Mouse (Mus musculus): ENCODE data around the gene Tdp1. TPM values are rescaled to one million over a fixed set of nuclear protein-coding genes. Genes with fewer than 3 reads are reported as not detected.

Tdp1 gene
- polyA plus RNA-seq, 1 experiment: 24.8 TPM

DNA sequence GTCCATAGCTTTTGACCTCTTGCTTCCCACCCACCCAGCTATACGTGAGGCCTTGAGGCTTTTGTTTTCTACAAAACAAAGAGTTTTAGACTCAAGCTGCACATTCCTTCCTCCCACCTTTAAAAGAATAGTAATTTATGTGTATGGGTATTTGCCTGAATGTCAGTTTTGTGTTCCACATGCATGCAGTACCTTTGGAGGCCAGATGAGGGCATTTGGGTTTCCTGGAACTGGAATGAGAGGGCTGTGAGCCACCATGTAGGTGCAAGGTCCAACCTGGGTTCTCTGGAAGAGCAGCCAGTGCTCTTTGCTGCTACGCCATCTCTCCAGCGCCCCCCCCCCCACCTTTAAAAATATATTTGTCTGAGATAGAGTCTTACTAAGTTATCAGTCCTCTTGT lies 36.7 kb downstream of the Tdp1 start:
- Histone ChIP-seq H3K4me1 (ENCODE audit: control insufficient read depth, insufficient read depth, low read length) (no peaks in the 10 kb centered on the region), H3K27ac (ENCODE audit: insufficient read depth, low read length) (no peak overlapping the region), H3K4me3 (ENCODE audit: insufficient read depth, low read length) (no peak overlapping the region)
- TF ChIP-seq CTCF (IDR thresholded peaks at IDR 0.05; ENCODE audit: borderline replicate concordance, insufficient read depth, low read length) (no peak), POLR2A (IDR thresholded peaks at IDR 0.05; ENCODE audit: low read depth, low read length) (no peak)

DNA sequence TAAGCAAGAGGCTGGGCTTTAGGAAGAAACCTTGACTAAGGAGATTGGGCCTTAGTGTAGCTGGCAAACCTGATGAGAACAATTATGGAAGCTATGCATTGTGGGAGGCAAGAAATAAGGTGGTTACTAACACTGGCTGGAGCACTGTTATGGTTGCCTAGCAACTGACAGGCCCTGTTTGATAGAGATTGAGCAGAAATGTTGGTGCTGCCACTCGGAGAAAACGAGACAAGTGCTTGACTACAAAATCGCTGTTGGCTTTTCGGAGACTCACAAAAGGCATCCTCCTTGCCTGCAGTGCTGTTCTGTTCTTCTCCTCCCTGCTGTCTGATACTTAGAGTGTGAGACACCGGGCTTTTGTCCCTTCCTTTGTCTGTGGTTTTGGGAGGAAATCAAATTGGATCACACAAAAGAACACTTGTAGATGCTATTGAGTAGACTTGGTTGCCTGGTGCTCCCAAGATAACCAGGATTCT lies 38.9 kb downstream of the Tdp1 start:
- TF ChIP-seq POLR2A (IDR thresholded peaks at IDR 0.05; ENCODE audit: low read depth, low read length) (no peak), CTCF (IDR thresholded peaks at IDR 0.05; ENCODE audit: borderline replicate concordance, insufficient read depth, low read length) (no peak)
- Histone ChIP-seq H3K27ac (ENCODE audit: insufficient read depth, low read length) (no peak overlapping the region), H3K4me3 (ENCODE audit: insufficient read depth, low read length) (no peak overlapping the region), H3K4me1 (ENCODE audit: control insufficient read depth, insufficient read depth, low read length) (0 out of 2 replicates have a peak, but pooled peaks cover 4% of the 10 kb centered on the region)

DNA sequence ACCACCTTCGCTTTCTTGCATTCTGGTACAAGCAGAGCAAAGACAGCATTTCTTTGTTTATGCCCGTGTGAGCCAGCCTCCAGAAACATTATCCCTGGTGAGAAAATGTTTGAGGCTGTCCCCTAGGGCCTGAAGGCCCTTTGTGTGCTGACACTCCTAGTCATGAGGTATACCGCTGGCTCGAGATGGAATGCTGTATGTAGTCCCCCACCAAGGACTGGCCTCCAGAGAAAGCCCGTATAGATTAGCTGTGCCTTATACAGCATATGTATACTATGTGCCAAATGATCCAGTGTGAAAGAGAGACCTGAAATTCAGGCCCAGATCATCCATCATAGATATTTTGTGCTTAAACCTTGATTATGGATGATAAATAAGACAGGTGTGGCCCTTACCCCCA lies 39.4 kb downstream of the Tdp1 start:
- 0 out of 2 replicates have a peak, but pooled peaks cover 4% of the 10 kb centered on the region for H3K4me1 ChIP-seq (ENCODE audit: control insufficient read depth, insufficient read depth, low read length)
- no peak for TF ChIP-seq CTCF (IDR thresholded peaks at IDR 0.05; ENCODE audit: borderline replicate concordance, insufficient read depth, low read length)
- TF ChIP-seq POLR2A (IDR thresholded peaks at IDR 0.05; ENCODE audit: low read depth, low read length): no peak
- H3K4me3 ChIP-seq (ENCODE audit: insufficient read depth, low read length): no peak overlapping the region
- no peak overlapping the region for H3K27ac ChIP-seq (ENCODE audit: insufficient read depth, low read length)

DNA sequence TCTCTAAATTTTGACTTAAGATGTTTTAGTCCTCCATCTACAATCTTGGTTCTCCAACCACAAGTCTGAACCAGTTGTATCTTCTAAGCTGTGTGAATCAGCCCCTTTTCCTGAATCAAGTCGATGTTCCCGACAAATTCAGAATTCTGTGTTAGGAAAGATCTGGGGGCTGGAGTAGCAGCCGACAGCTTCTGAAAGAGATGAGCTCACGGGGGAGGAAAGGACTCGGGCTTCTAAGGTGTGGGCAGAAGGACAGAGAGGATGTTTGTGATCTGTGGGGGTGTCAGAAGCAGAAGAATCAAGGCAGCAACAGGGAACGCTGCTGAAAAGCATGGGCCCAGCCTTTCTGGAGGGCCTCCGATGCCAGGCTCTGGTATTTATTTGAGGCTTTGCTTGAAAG lies 44.0 kb downstream of the Tdp1 start:
- 0 out of 2 replicates have a peak, but pooled peaks cover 4% of the 10 kb centered on the region for H3K4me1 ChIP-seq (ENCODE audit: control insufficient read depth, insufficient read depth, low read length)
- no peak for TF ChIP-seq CTCF (IDR thresholded peaks at IDR 0.05; ENCODE audit: borderline replicate concordance, insufficient read depth, low read length)
- TF ChIP-seq POLR2A (IDR thresholded peaks at IDR 0.05; ENCODE audit: low read depth, low read length): no peak
- no peak overlapping the region for H3K4me3 ChIP-seq (ENCODE audit: insufficient read depth, low read length)
- H3K27ac ChIP-seq (ENCODE audit: insufficient read depth, low read length): no peak overlapping the region

DNA sequence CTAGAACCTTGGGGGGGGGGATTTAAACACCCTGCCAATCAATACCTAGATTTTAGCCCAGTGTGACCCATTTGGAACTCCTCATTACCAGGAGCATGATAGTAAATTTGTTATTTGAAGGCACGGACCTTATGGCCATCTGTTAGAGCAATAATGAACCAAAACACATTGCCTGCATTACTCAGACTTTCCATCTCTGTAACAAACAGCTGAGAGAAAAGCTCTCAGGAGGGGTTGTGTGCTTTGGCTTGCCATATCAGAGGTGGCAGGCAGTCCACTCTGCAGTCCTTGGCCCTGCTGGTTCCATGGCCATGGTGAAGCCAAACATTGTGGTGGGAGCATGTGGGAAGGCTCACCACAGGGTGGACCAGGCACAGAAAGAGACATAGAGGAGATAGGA lies 44.8 kb downstream of the Tdp1 start:
- no peak overlapping the region for H3K27ac ChIP-seq (ENCODE audit: insufficient read depth, low read length)
- 0 out of 2 replicates have a peak, but pooled peaks cover 4% of the 10 kb centered on the region for H3K4me1 ChIP-seq (ENCODE audit: control insufficient read depth, insufficient read depth, low read length)
- H3K4me3 ChIP-seq (ENCODE audit: insufficient read depth, low read length): no peak overlapping the region
- TF ChIP-seq CTCF (IDR thresholded peaks at IDR 0.05; ENCODE audit: borderline replicate concordance, insufficient read depth, low read length): no peak
- TF ChIP-seq POLR2A (IDR thresholded peaks at IDR 0.05; ENCODE audit: low read depth, low read length): no peak

DNA sequence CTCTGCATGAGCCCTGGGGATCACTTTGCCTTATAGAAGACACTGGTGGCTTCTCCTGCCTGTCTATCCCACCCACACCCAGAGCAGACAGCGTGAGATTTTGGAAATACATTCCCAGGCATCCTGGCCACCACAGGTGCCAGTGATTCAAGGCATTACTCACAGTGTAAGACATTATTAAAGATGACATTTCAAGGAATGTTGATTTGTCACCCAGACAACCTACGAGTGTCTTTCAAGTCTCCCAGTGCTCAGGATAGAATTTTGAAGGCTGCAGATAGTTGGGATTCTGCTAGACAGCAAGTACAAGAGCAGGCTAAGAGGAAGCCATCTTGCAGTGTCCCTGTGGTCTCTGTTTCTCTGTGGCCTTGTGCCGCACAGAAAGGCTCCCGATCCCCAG lies 47.9 kb downstream of the Tdp1 start:
- 0 out of 2 replicates have a peak, but pooled peaks cover 4% of the 10 kb centered on the region for H3K4me1 ChIP-seq (ENCODE audit: control insufficient read depth, insufficient read depth, low read length)
- TF ChIP-seq POLR2A (IDR thresholded peaks at IDR 0.05; ENCODE audit: low read depth, low read length) (no peak), CTCF (IDR thresholded peaks at IDR 0.05; ENCODE audit: borderline replicate concordance, insufficient read depth, low read length) (no peak)
- no peak overlapping the region for H3K27ac ChIP-seq (ENCODE audit: insufficient read depth, low read length)
- H3K4me3 ChIP-seq (ENCODE audit: insufficient read depth, low read length): no peak overlapping the region

DNA sequence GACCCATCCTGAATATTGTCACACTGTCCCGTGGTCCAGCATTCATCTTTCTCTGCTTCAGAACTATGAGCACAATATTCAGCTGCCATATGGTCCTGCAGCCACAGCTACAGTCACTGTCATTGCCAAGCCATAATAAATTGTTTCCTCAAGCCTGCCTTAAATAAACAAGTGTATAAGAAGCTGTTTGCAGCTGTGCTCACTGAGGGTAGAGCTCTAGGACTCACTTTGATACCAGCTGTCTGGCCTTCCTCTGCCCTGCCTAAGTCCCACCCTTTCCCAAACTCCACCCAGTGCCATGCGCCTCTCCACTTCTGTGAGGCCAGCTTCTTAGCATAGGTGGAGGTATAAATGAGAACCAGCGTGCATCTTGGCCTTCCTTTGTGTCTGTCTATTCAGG lies 49.3 kb downstream of the Tdp1 start:
- H3K4me1 ChIP-seq (ENCODE audit: control insufficient read depth, insufficient read depth, low read length): no peaks in the 10 kb centered on the region
- TF ChIP-seq POLR2A (IDR thresholded peaks at IDR 0.05; ENCODE audit: low read depth, low read length) (no peak), CTCF (IDR thresholded peaks at IDR 0.05; ENCODE audit: borderline replicate concordance, insufficient read depth, low read length) (no peak)
- no peak overlapping the region for H3K27ac ChIP-seq (ENCODE audit: insufficient read depth, low read length)
- no peak overlapping the region for H3K4me3 ChIP-seq (ENCODE audit: insufficient read depth, low read length)

DNA sequence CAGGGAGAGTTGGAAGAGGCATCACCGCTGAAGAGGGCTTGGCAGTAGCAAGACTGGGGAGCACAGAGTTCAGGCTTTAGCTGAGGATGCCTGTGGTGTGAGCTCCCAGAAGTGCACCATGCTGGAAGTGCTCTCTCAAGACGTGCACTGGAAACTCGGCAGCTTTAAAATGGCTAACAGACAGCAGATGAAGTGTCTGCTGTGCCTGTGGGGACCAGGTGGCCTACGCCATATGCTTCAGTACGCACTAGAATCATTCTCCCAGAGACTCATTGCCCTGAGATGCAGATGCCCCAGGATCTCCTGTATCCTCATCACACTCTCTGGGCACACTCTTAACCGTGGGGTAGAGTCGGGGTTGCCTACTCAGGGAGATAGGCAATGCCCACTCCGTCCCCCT lies 51.1 kb downstream of the Tdp1 start:
- H3K27ac ChIP-seq (ENCODE audit: insufficient read depth, low read length): no peak overlapping the region
- H3K4me1 ChIP-seq (ENCODE audit: control insufficient read depth, insufficient read depth, low read length): no peaks in the 10 kb centered on the region
- no peak for TF ChIP-seq CTCF (IDR thresholded peaks at IDR 0.05; ENCODE audit: borderline replicate concordance, insufficient read depth, low read length)
- TF ChIP-seq POLR2A (IDR thresholded peaks at IDR 0.05; ENCODE audit: low read depth, low read length): no peak
- no peak overlapping the region for H3K4me3 ChIP-seq (ENCODE audit: insufficient read depth, low read length)

DNA sequence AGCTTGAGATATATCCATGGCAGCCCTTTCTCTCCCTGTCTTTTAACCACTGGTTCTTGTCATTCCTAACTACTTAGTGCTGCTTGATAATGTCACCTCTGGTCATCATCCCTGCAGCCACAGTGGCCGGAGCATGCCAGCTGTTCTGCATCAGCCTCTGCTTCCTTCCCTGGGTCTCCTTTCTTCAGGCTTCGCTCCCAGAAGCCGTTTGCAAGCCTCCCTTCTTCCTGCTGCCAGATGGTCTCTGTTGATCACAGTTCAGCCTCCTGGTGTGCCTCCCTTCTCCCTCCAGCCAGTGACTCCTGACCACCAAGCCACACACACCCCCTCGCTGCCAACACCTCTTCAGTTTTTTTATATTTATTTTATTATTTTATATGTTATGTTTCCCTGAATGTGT lies 54.2 kb downstream of the Tdp1 start:
- H3K27ac ChIP-seq (ENCODE audit: insufficient read depth, low read length): no peak overlapping the region
- H3K4me3 ChIP-seq (ENCODE audit: insufficient read depth, low read length): no peak overlapping the region
- TF ChIP-seq POLR2A (IDR thresholded peaks at IDR 0.05; ENCODE audit: low read depth, low read length) (no peak), CTCF (IDR thresholded peaks at IDR 0.05; ENCODE audit: borderline replicate concordance, insufficient read depth, low read length) (no peak)
- no peaks in the 10 kb centered on the region; the same call in 1 of the 2 replicates for H3K4me1 ChIP-seq (ENCODE audit: control insufficient read depth, insufficient read depth, low read length)

DNA sequence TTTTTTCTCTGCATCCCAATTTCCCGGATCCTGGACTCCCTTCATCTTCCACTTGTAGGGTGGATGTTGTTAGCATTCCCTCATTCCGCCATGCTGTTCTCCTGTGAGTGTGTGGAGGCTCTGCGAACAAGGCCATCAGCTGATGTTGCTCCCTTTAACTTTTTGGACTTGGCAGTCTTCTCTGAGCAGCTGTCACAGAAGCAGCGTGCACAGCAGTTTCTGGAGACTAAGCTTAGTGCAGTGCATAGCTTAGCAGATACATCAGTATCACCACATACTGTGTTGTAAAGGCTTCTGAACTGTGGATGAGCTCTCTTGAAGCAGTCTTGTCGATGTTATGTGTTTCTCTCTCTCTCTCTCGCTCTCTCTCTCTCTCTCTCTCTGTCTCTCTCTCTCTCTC lies 54.9 kb downstream of the Tdp1 start:
- Histone ChIP-seq H3K27ac (ENCODE audit: insufficient read depth, low read length) (no peak overlapping the region), H3K4me1 (ENCODE audit: control insufficient read depth, insufficient read depth, low read length) (no peaks in the 10 kb centered on the region; the same call in 1 of the 2 replicates)
- TF ChIP-seq CTCF (IDR thresholded peaks at IDR 0.05; ENCODE audit: borderline replicate concordance, insufficient read depth, low read length) (no peak), POLR2A (IDR thresholded peaks at IDR 0.05; ENCODE audit: low read depth, low read length) (no peak)

DNA sequence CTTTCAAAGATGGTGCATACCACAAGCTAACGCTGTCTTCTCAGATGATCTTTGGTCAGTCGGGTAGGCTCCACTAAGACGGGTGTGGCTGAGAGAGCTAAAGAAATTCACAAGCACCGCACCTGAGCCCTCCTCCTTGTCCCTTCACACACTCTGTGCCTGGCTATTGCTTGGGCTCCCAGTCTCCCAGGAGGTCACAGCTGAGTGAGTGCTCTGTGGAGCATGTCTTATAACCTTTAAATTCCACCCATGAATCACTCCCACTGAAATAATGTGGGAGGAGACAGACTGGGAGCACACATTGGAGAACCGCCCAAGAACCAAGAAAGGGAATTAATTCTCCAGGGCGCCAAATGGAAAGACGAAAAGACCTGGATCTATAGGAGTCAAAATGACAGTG lies 56.4 kb downstream of the Tdp1 start:
- TF ChIP-seq POLR2A (IDR thresholded peaks at IDR 0.05; ENCODE audit: low read depth, low read length) (no peak), CTCF (IDR thresholded peaks at IDR 0.05; ENCODE audit: borderline replicate concordance, insufficient read depth, low read length) (no peak)
- H3K4me1 ChIP-seq (ENCODE audit: control insufficient read depth, insufficient read depth, low read length): no peaks in the 10 kb centered on the region; the same call in 1 of the 2 replicates
- no peak overlapping the region for H3K27ac ChIP-seq (ENCODE audit: insufficient read depth, low read length)
- no peak overlapping the region for H3K4me3 ChIP-seq (ENCODE audit: insufficient read depth, low read length)

More for the DNA sequence above, 54.9 kb downstream of the Tdp1 start:
- H3K4me3 ChIP-seq (ENCODE audit: insufficient read depth, low read length): no peak overlapping the region

Data from embryonic fibroblast, embryonic 13.5 days (primary cell).